Mouse (Mus musculus) forebrain, embryonic 14.5 days (tissue): Measurements from ENCODE around the gene Kcnd3. TPM values are rescaled to one million over a fixed set of nuclear protein-coding genes. Genes with fewer than 3 reads are reported as not detected.

Source experiments
- ATAC-seq: fragments of 200-750 bp; cut with Nextera tagmentation; 2 replicates; pipeline ENCODE4 v1.8.0; 2017; ENCODE audit warnings: mild to moderate bottlenecking, moderate library complexity
- DNase-seq: peaks from one replicate; pipeline ENCODE4 v3.0.0-alpha.2; 2015; ENCODE audit warnings: low spot score
- H3K27ac ChIP-seq: fragments of 300-500 bp; sonication (generic); 2 replicates; pipeline ENCODE4 v1.5.1; 2014; ENCODE audit warnings: low read depth, mild to moderate bottlenecking, control low read depth, low read length, moderate library complexity
- H3K27me3 ChIP-seq: fragments of 300-500 bp; sonication (generic); replicated peaks from 2 replicates; pipeline ENCODE4 v1.6.1; 2014; ENCODE audit warnings: low read length, control low read depth, mixed read lengths; ENCODE audit not compliant: control insufficient read depth, insufficient read depth
- H3K36me3 ChIP-seq: fragments of 300-500 bp; sonication (generic); 2 replicates; pipeline ENCODE4 v1.6.1; 2014; ENCODE audit warnings: low read length, control low read depth; ENCODE audit not compliant: control insufficient read depth, insufficient read depth
- H3K4me1 ChIP-seq: fragments of 300-500 bp; sonication (generic); 2 replicates; pipeline ENCODE4 v1.6.1; 2014; ENCODE audit warnings: antibody characterized with exemption, low read length, control low read depth; ENCODE audit not compliant: control insufficient read depth, insufficient read depth
- H3K4me2 ChIP-seq: fragments of 300-500 bp; sonication (generic); 2 replicates; pipeline ENCODE4 v1.6.1; 2014; ENCODE audit warnings: mild to moderate bottlenecking, control low read depth, low read length
- H3K4me3 ChIP-seq: fragments of 300-500 bp; sonication (generic); 2 replicates; pipeline ENCODE4 v1.5.1; 2014; ENCODE audit warnings: low read depth, low read length, control low read depth
- H3K9ac ChIP-seq: fragments of 300-500 bp; sonication (generic); 2 replicates; pipeline ENCODE4 v1.6.1; 2014; ENCODE audit warnings: mild to moderate bottlenecking, low read length, control low read depth, moderate library complexity
- H3K9me3 ChIP-seq: fragments of 300-500 bp; sonication (generic); replicated peaks from 2 replicates; pipeline ENCODE4 v1.6.1; 2016; ENCODE audit warnings: low read length, control low read depth, mixed read lengths; ENCODE audit not compliant: control insufficient read depth
- WGBS: fragments of 180-500 bp; shearing (Covaris S2); extraction: QIAGEN DNeasy Blood & Tissue Kit; methylation state at CpG from one replicate; pipeline ENCODE4 v1.1.7; 2014; 5-methylcytosine and 5-hydroxymethylcytosine counted together
- polyA plus RNA-seq: library from polyadenylated mRNA; unstranded; fragments of >200 nt; fragmentation: Nextera tagmentation; extraction: Ambion mirVana; gene quantifications from 2 replicates; pipeline ENCODE4 v1.2.1, GENCODE M21; 2014

Gene Kcnd3
- polyA plus RNA-seq, 1 experiment from 2014 or later, result 6.3 TPM

DNA sequence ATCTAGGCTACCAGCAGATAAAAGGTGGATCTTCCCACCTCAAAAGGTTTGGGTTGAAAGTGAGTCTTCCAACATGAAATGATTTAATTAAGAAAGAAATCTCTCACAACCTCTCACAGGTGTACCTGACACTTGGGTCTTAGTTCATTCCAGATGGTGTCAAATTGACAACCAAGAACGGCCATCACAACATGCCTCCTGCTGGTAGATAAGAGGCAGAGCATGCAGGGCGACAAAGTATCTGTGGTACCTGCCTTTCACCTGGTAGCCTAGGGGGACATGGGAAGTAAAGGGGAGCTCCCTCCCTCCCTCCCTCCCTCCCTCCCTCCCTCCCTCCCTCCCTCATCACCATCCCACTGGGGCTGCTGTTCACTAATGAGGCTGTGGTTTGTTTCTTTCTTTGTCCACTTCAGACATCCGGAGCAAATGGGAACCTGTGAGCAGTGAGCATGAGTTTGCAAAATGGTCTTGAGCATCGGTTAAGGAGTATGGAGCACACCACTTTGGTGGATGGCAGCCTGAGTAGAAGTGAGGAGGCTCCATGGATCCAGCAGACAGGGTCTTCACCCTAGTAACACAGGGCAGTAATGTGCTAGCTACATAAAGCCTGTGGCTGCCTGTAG, 11.1 kb upstream of the Kcnd3 start:
- Histone ChIP-seq H3K27ac (no peak overlapping the region), H3K4me2 (no peak overlapping the region), H3K27me3 (no peaks in the 10 kb centered on the region), H3K9me3 (no peaks in the 10 kb centered on the region), H3K36me3 (no peaks in the 10 kb centered on the region), H3K4me1 (no peaks in the 10 kb centered on the region), H3K4me3 (no peak overlapping the region), H3K9ac (no peak overlapping the region)
- no peak for DNase-seq
- ATAC-seq, result no peak
- 59% methylated on average over 4 of the region's 4 CpGs for WGBS

DNA sequence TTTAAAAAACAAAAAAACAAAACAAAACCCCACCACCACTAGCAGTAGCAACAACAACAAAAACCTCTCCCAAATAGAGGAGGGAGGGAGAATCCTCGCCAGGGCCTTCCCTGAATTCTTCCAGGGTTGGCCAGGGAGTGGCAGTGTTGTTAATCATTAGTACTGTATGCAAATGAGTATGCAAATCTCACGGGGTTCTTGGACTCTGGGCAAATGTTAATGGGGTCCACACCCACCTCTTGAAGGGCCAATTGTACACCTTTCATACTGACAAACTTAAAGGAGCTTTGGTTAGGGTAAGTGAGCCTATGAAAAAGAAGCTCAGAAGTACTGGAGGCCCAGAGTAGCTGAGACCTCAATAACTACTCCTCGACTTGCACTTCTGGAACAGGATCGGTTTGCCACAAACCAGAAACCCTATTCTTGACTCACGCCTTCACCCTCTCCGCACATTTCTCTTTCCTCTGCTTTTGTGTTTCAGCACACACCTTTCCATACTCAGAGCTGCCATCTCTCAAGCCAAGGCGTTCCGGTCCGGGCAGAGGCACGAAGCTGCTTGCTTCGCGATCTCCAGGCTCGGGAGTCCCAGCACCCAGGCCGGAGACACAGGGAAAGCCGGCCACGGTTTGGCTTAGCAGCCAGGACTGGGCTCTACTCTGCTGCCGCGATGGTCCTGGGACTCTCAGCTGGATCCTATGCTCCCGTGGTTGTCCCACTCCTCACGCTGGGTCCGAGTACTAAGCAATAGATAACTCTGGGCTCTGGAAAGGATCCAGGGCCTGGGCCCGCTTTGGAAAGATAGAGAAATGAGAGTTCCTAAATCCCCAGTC, 1.3 kb upstream of the Kcnd3 start:
- ATAC-seq (peak; percentile 50), DNase-seq (peak; percentile 83)
- H3K27ac ChIP-seq, result no peak overlapping the region
- under 1% methylated on average over 22 of the region's 22 CpGs for WGBS
- H3K4me1 ChIP-seq, result peaks cover 12% of the 10 kb centered on the region
- H3K36me3 ChIP-seq, result no peaks in the 10 kb centered on the region
- peak overlapping the region; percentile 92 for H3K9ac ChIP-seq
- peaks cover 8% of the 10 kb centered on the region; the same call in 1 of the 2 replicates for H3K27me3 ChIP-seq
- H3K4me3 ChIP-seq, result peak overlapping the region; percentile 74
- no peaks in the 10 kb centered on the region for H3K9me3 ChIP-seq
- H3K4me2 ChIP-seq, result peak overlapping the region; percentile 99

DNA sequence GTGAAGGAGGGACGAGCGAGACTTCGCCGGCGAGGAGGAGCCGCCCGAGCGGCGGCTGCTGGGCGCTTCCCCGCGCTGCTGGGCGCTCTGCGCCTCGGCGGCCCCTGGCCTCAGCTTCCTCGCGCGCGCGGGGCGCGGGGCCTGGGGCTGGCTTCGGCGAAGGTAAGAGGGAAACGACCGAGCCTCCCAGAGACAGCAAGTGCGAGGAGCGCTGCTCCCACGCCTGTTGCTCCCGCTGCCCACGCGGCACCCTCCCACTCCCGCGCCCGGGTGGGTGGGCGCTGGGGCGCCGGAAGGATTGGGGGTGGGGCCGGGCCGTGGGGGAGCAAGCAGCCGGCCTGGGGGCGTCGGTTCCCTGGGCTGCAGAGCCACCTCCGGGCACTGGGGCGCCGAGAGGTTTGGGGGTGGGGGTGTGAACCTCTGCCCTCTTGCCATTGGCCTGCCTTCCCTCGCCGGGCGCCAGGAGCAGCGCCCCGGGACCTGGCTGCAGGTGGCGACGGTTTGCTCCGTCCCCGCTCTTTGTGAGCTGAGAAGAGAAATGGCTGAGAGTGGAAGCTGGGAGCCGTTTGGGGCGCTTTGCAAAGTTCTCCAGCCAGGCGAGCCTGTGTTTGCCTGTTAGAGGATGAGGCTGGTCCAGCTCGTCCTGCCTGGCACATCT, 555 bp downstream of the Kcnd3 start:
- H3K4me1 ChIP-seq, result peaks cover 12% of the 10 kb centered on the region
- DNase-seq (peak; percentile 43), ATAC-seq (peak; percentile 63)

DNA sequence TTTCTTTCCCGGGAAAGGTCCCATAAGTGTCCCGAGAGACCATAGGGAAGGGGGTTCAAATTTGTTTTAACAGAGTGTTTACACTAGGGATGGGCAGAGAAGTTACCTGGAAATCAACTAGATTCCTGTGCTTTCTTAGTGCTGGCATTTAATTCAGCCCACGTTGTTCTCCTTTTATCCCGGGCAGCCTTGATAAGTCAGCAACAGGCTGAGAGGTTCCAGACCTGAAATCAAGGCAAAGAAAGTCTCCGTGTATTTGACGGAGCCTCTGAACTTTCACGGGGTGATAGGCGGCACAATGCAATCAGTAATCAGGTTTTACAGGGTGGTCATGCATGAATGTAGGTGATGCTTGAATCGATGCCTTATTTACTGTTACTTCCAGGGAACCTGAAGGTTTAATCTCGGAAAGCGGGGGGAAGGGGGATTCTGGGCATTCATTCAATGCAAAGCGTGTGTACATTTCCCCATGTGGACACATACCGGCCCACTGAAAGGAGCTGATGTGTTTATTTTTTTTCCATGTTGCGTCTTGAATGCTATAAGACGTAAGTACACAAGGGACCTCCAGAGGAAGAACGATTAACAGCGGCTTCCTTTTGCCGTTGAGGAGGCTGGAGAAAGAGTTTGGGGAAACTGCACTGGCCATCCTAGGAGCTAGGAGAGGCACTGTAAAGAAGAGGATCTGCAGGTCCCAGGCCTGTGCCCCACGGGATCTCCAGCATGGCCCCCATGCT, 1.3 kb downstream of the Kcnd3 start:
- WGBS, result 2% methylated on average over 19 of the region's 19 CpGs
- Histone ChIP-seq H3K4me3 (peak overlapping the region; percentile 74), H3K27me3 (peaks cover 8% of the 10 kb centered on the region; the same call in 1 of the 2 replicates), H3K4me1 (peaks cover 12% of the 10 kb centered on the region), H3K36me3 (no peaks in the 10 kb centered on the region), H3K4me2 (peak overlapping the region; percentile 99), H3K9me3 (no peaks in the 10 kb centered on the region), H3K27ac (no peak overlapping the region), H3K9ac (peak overlapping the region; percentile 92)
- DNase-seq (peak; percentile 59), ATAC-seq (no peak)

More for the DNA sequence above, 555 bp downstream of the Kcnd3 start:
- under 1% methylated on average over 45 of the region's 60 CpGs for WGBS
- peak overlapping the region; percentile 99 for H3K4me2 ChIP-seq
- H3K27me3 ChIP-seq, result peaks cover 8% of the 10 kb centered on the region; the same call in 1 of the 2 replicates
- no peaks in the 10 kb centered on the region for H3K36me3 ChIP-seq
- H3K9ac ChIP-seq, result peak overlapping the region; percentile 92
- H3K27ac ChIP-seq, result peak overlapping the region; percentile 66
- H3K9me3 ChIP-seq, result no peaks in the 10 kb centered on the region
- H3K4me3 ChIP-seq, result peak overlapping the region; percentile 74

DNA sequence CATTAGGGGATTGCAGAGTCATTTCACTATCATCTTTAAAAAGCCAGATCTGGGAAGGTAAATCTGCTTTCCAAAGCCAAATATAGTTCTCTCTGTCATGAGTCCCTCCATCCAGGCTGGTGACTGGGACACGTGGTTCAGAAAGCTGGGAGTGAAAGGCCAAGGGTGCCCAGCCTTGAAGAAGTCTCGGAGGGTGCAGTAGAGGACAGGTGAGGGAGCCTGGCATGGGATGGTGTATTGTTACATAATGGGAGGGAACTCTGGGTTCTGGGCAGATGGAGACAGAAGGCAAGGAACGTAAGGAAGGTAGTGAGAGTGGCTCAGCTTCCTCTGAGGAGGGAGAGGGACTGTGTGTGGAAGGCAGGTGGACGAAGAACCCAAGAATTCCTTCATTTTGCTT, 5.5 kb downstream of the Kcnd3 start:
- H3K27me3 ChIP-seq, result no peaks in the 10 kb centered on the region
- no peak overlapping the region for H3K9ac ChIP-seq
- no peak for ATAC-seq
- no peaks in the 10 kb centered on the region for H3K9me3 ChIP-seq
- no peak overlapping the region for H3K4me2 ChIP-seq
- no peak for DNase-seq
- no peak overlapping the region for H3K27ac ChIP-seq
- H3K36me3 ChIP-seq, result peaks cover 11% of the 10 kb centered on the region; the same call in 1 of the 2 replicates
- WGBS, result 82% methylated on average over 4 of the region's 4 CpGs
- H3K4me1 ChIP-seq, result peaks cover 4% of the 10 kb centered on the region; the same call in 1 of the 2 replicates
- H3K4me3 ChIP-seq, result no peak overlapping the region

DNA sequence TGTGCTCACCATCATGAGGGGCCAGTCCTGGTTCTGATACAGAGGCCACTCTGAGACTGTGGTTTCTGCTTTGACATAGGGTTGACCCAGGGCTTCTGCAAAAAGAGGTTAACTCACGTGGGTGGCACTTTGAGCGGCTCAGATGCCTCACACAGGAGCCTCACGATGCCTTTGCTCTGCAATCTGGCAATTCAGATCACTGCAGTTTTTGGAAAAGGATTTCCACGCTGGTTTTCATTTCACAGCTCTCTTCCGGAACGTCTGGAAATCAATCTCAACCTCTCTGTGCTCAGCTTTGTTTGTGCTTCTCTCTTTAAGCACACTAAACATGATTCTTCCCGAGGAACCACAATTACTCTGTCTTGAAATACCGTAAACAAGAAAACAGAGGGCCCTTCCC, 14.4 kb downstream of the Kcnd3 start:
- H3K27ac ChIP-seq, result no peak overlapping the region
- no peak overlapping the region for H3K4me2 ChIP-seq
- no peaks in the 10 kb centered on the region for H3K4me1 ChIP-seq
- DNase-seq (no peak), ATAC-seq (no peak)
- no peak overlapping the region for H3K9ac ChIP-seq
- H3K9me3 ChIP-seq, result no peaks in the 10 kb centered on the region
- no peaks in the 10 kb centered on the region for H3K36me3 ChIP-seq
- H3K4me3 ChIP-seq, result no peak overlapping the region
- WGBS, result 75% methylated on average over 8 of the region's 8 CpGs
- H3K27me3 ChIP-seq, result no peaks in the 10 kb centered on the region

DNA sequence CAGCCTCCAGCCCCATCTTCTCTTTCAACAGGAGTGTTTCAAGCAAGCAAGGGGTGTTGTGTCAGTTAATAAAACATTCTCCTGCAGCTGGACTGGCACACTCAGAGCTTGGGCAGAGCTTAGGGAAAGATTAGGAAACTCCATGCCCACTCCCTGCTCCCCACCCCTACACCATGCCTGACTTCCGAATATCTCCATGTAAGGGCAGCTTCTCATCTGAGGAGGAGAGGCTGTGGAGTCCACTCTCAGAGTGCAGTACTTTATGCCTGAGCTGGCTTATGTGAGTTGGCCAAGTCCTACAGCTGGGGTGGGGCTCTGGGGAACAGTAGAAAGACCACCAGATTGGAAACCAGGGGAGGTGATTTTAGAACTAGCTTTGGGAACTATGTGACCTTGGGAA, 20.4 kb downstream of the Kcnd3 start:
- H3K4me1 ChIP-seq, result no peaks in the 10 kb centered on the region
- 83% methylated on average over 1 of the region's 1 CpGs for WGBS
- no peak overlapping the region for H3K4me3 ChIP-seq
- H3K9me3 ChIP-seq, result no peaks in the 10 kb centered on the region
- DNase-seq, result no peak
- H3K36me3 ChIP-seq, result no peaks in the 10 kb centered on the region
- H3K27ac ChIP-seq, result no peak overlapping the region
- no peaks in the 10 kb centered on the region for H3K27me3 ChIP-seq
- ATAC-seq, result no peak
- H3K4me2 ChIP-seq, result no peak overlapping the region
- no peak overlapping the region for H3K9ac ChIP-seq

DNA sequence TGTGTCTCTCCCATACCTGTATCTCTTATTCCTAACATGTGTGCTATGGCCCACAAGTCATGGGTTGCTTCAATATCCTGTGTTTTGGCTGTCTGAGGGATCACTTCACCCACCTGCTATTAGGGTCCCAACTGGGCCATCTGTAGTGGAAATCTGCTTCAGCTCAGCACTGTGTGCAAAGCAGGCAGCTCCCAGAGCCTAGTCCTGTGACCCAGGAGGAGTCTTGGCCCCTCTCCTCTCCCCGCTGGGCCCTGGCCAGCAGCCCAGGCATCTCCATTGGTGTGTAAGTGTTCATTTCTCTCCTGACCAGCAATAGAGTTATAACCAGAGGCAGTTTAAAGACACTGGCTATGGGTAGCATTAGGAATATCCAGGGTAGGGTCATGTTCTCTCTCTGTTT, 24.3 kb downstream of the Kcnd3 start:
- no peak for DNase-seq

More for the DNA sequence above, 24.3 kb downstream of the Kcnd3 start:
- Histone ChIP-seq H3K4me3 (no peak overlapping the region), H3K4me1 (peaks cover 5% of the 10 kb centered on the region), H3K27me3 (no peaks in the 10 kb centered on the region), H3K36me3 (no peaks in the 10 kb centered on the region), H3K27ac (no peak overlapping the region), H3K9ac (no peak overlapping the region), H3K9me3 (no peaks in the 10 kb centered on the region), H3K4me2 (no peak overlapping the region)
- ATAC-seq, result no peak
- WGBS, result 93% methylated on average over 1 of the region's 1 CpGs
